Mouse (Mus musculus) embryonic facial prominence, embryonic 13.5 days (tissue): ENCODE data around the gene Pak1ip1. TPM values are rescaled to one million over a fixed set of nuclear protein-coding genes. Genes with fewer than 3 reads are reported as not detected.

Experiments
- ATAC-seq: fragments of 200-750 bp; cut with Nextera tagmentation; 2 replicates; pipeline ENCODE4 v1.8.0; 2017; ENCODE audit warnings: low read depth; ENCODE audit not compliant: insufficient number of reproducible peaks, insufficient read depth, low FRiP score, low TSS enrichment
- H3K27ac ChIP-seq: fragments of 300-500 bp; sonication (generic); 2 replicates; pipeline ENCODE4 v1.5.1; 2015; ENCODE audit warnings: moderate library complexity, mild to moderate bottlenecking, inconsistent platforms
- H3K27me3 ChIP-seq: fragments of 300-500 bp; sonication (generic); 2 replicates; pipeline ENCODE4 v1.6.1; 2015; ENCODE audit warnings: mild to moderate bottlenecking, inconsistent platforms
- H3K36me3 ChIP-seq: fragments of 300-500 bp; sonication (generic); 2 replicates; pipeline ENCODE4 v1.6.1; 2015; ENCODE audit warnings: mild to moderate bottlenecking, inconsistent platforms
- H3K4me1 ChIP-seq: fragments of 300-500 bp; sonication (generic); 2 replicates; pipeline ENCODE4 v1.6.1; 2015; ENCODE audit warnings: inconsistent platforms
- H3K4me2 ChIP-seq: fragments of 300-500 bp; sonication (generic); 2 replicates; pipeline ENCODE4 v1.6.1; 2015; ENCODE audit warnings: moderate library complexity, mild to moderate bottlenecking, inconsistent platforms
- H3K4me3 ChIP-seq: fragments of 300-500 bp; sonication (generic); 2 replicates; pipeline ENCODE4 v1.5.1; 2015; ENCODE audit warnings: mild to moderate bottlenecking, inconsistent platforms
- H3K9ac ChIP-seq: fragments of 300-500 bp; sonication (generic); 2 replicates; pipeline ENCODE4 v1.6.1; 2015; ENCODE audit warnings: mild to moderate bottlenecking, inconsistent platforms
- H3K9me3 ChIP-seq: fragments of 300-500 bp; sonication (generic); 2 replicates; pipeline ENCODE4 v1.6.1; 2016; ENCODE audit warnings: inconsistent platforms
- WGBS: fragments of 180-500 bp; shearing (Covaris S2); methylation state at CpG from one replicate; pipeline ENCODE4 v1.1.7; 2015; ENCODE audit warnings: mixed read lengths; 5-methylcytosine and 5-hydroxymethylcytosine counted together
- polyA plus RNA-seq: library from polyadenylated mRNA; unstranded; fragments of >200 nt; fragmentation: Nextera tagmentation; extraction: Ambion mirVana; gene quantifications from 2 replicates; pipeline ENCODE4 v1.2.1, GENCODE M21; 2015

Gene Pak1ip1
- polyA plus RNA-seq = 56.3 and 56.6 TPM in 2 replicates

DNA sequence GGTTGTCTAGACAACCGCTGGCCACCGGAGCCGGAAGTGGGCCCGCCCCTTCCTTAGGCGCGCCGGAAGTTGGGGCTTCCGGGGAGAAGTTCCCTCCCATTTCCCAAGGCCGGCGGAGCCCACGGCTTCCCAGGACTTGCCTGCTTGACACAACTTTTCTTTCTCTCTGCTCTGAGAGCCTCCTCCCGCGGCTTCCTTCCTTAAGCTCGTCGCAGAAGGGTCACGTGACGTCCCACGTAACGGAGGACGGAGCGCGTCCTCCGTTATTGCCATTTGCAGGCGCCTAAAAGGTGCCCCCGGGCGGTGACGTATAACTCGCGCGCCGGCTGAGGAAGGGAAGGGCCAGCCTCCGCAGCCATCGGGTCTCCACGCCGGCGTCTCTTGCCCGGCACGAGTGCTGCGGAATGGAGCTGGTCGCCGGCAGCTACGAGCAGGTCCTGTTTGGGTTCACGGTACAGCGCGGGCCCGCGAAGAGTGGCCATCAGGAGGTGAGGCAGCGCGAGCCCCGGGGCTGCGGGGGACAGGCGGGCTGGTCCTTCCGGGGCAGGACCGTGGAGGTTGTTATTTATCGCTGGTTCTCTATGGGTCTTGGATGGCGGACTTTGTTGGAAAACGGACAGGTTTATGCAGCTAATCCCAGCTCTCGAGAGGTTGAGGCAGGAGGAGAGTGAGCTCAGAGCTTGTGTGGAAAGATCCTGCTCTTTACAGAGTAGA is at the start of gene Pak1ip1:
Gene Pak1ip1, plus strand, starts transcription at position 98 of the 714 bp plus-strand sequence.
- peak; percentile 90 for ATAC-seq
- peak within 1 kb of the TSS; percentile 78 for H3K4me3 ChIP-seq
- no peaks in the 10 kb centered on the region for H3K9me3 ChIP-seq
- H3K27me3 ChIP-seq = no peaks in the 10 kb centered on the region
- peaks cover 9% of the 10 kb centered on the region for H3K4me1 ChIP-seq
- H3K4me2 ChIP-seq = peak within 1 kb of the TSS; percentile 85
- H3K36me3 ChIP-seq = peaks cover 20% of the 10 kb centered on the region
- peak within 1 kb of the TSS; percentile 82 for H3K9ac ChIP-seq
- WGBS = under 1% methylated on average over 58 of the region's 58 CpGs
- peak within 1 kb of the TSS; percentile 99 for H3K27ac ChIP-seq

DNA sequence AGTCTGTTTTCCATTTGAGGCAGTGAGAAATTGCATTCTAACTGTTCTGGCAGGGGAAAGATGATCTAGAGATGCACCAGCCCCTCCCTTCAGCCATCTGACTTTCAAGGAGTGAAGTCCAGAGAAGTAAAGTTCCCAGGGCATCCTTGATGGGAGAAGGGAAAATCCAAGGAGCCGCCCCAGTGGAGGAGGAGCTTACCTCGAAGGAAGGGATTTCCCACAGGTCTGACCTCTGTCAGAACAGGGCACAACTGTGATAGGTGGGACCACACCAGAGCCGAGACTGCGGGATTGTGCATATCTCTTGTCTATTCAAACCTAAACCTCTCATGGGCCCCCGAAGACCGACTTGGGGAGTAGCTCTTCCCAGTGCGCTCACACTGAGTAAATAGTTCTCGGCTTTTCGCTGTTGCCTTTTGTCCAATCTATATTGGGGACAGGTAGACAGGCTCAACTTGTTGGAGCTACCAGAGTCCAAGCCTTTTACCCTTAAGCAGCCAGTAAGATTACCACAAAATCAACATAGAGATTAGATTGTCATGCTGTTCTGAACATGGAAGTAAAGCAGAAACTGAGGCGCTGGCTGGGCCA is 49.3 kb upstream of the Pak1ip1 start:
- Histone ChIP-seq H3K27me3 (no peaks in the 10 kb centered on the region), H3K9ac (no peak overlapping the region), H3K9me3 (no peaks in the 10 kb centered on the region), H3K27ac (no peak overlapping the region), H3K36me3 (no peaks in the 10 kb centered on the region), H3K4me3 (no peak overlapping the region), H3K4me2 (no peak overlapping the region), H3K4me1 (peaks cover 7% of the 10 kb centered on the region; the same call in 1 of the 2 replicates)
- WGBS = 78% methylated on average over 10 of the region's 10 CpGs
- ATAC-seq = no peak

DNA sequence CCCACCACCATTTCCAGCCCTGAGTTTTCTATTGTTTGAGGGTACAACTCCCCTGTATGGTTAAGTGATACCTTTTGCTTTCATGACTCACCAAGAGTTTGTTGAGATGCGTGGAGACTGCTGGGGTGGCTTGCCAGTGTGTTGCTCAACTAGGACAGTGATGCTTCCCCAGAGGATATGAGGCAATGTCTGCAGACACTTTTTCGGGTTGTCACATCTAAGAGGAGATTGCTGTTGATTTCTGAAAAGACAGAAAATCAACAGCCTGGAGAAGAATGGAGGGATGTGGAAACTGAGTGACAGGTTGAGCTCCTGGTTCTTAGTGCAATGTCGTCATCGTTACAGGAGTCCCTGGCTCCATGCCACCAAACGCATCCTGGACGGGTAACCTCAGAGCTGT is 47.6 kb upstream of the Pak1ip1 start:
- H3K27me3 ChIP-seq = no peaks in the 10 kb centered on the region
- H3K27ac ChIP-seq = no peak overlapping the region
- H3K9ac ChIP-seq = no peak overlapping the region
- H3K4me1 ChIP-seq = no peaks in the 10 kb centered on the region; the same call in 1 of the 2 replicates
- H3K9me3 ChIP-seq = no peaks in the 10 kb centered on the region
- no peaks in the 10 kb centered on the region for H3K36me3 ChIP-seq
- no peak overlapping the region for H3K4me2 ChIP-seq
- no peak for ATAC-seq
- WGBS = 72% methylated on average over 6 of the region's 6 CpGs
- H3K4me3 ChIP-seq = no peak overlapping the region

DNA sequence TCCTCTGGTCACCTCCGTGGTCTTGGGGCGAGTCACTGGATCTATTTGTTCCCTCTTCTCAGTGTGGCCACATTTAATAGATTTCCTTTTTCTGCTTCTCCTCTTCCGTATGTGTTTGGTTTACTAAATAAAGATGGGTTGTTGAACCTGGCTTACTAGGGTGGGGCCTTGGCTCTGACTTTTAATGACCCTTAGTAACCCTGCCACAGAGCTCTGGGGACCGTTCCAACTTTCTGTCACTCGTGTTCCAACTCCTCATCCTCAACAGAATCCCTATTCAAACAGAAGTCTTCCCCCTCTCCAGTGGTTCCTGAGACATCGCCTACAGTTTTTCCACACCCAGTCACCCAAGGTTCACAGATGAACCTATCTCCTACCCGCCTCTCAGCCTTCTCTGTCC is 45.0 kb upstream of the Pak1ip1 start:
- H3K4me2 ChIP-seq = no peak overlapping the region
- ATAC-seq = no peak
- 80% methylated on average over 7 of the region's 7 CpGs for WGBS
- H3K36me3 ChIP-seq = no peaks in the 10 kb centered on the region
- no peak overlapping the region for H3K27ac ChIP-seq
- no peaks in the 10 kb centered on the region for H3K4me1 ChIP-seq
- no peak overlapping the region for H3K9ac ChIP-seq
- no peaks in the 10 kb centered on the region for H3K27me3 ChIP-seq
- H3K4me3 ChIP-seq = no peak overlapping the region
- no peaks in the 10 kb centered on the region for H3K9me3 ChIP-seq

DNA sequence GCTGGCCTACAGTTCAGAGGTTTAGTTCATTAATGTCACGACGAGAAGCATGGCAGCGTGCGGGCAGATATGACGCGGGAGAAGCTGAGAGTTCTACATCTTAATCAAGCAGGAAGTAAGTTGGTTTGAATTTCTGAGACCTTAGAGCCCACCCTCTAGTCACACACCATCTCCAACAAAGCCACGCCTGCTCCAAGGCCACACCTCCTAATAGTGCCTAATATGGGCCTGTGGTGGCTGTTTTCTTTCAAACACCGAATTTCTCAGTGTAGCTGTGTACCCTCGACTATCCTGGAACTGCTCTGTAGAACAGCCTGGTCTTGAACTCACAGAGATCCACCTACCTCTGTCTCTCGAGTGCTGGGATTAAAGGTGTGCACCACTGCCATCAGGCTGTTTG is 33.2 kb upstream of the Pak1ip1 start:
- WGBS = 93% methylated on average over 10 of the region's 10 CpGs
- no peak for ATAC-seq
- H3K27ac ChIP-seq = no peak overlapping the region
- no peaks in the 10 kb centered on the region for H3K9me3 ChIP-seq
- H3K36me3 ChIP-seq = no peaks in the 10 kb centered on the region
- no peak overlapping the region for H3K4me2 ChIP-seq
- H3K27me3 ChIP-seq = no peaks in the 10 kb centered on the region
- H3K4me1 ChIP-seq = no peaks in the 10 kb centered on the region
- no peak overlapping the region for H3K4me3 ChIP-seq
- no peak overlapping the region for H3K9ac ChIP-seq

DNA sequence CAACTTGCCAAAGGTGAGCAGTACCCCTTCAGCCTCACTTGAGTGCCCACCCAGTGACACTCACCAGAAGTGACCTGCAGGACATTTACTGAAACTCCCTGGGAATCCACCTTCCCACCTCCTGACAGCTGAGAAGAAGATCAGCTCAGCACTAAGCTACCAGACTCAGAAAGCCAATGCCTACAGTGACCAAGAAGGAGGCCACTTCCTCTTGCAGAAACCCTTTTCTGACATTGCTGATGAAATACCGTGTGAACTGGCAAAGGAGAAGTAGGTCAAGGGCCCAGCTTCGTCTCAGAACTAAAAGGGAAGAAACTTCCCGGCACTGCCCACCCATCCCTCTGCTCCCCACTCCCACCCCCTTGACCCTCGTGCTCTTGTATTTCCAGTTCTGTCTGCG is 32.3 kb upstream of the Pak1ip1 start:
- no peaks in the 10 kb centered on the region for H3K36me3 ChIP-seq
- no peaks in the 10 kb centered on the region for H3K27me3 ChIP-seq
- WGBS = 72% methylated on average over 5 of the region's 5 CpGs
- H3K9ac ChIP-seq = no peak overlapping the region
- ATAC-seq = no peak
- no peak overlapping the region for H3K4me2 ChIP-seq
- no peak overlapping the region for H3K4me3 ChIP-seq
- H3K9me3 ChIP-seq = no peaks in the 10 kb centered on the region
- H3K4me1 ChIP-seq = no peaks in the 10 kb centered on the region
- H3K27ac ChIP-seq = no peak overlapping the region

DNA sequence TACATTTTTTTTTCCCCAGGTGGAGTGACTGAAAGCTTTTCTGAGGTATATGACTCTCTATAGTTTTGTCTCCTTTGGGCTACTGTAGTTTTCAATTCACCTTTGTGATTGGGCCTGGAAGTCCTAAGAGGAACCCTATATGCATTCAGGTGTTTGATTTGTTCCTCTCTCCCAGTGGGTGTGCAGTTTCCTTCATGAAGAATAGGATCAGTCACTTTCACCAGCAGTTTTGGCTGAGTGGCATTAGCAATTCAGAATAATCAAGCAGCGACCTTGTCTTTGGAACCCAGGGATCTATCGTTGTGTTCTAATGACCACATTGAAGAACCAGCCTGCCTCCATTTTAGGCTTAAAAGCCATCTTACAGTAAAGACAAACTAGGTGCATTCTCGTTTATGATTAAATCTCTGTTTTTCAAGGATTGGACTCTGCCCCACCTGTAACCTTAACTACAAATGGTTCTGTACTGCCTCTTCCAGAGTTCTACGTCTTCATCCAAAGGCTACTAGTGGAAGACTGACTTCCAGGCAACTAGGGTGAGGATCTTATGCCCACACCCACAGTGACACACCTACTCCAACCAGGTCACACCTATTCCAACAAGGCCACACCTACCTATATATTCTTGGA is 30.9 kb upstream of the Pak1ip1 start:
- no peak for ATAC-seq
- Histone ChIP-seq H3K9me3 (no peaks in the 10 kb centered on the region), H3K9ac (no peak overlapping the region), H3K4me3 (no peak overlapping the region), H3K27ac (no peak overlapping the region), H3K4me1 (no peaks in the 10 kb centered on the region), H3K36me3 (no peaks in the 10 kb centered on the region), H3K4me2 (no peak overlapping the region), H3K27me3 (no peaks in the 10 kb centered on the region)
- 84% methylated on average over 4 of the region's 4 CpGs for WGBS

- H3K9me3 ChIP-seq = no peaks in the 10 kb centered on the region
- WGBS = 83% methylated on average over 5 of the region's 5 CpGs
- no peak overlapping the region for H3K4me2 ChIP-seq
- H3K4me3 ChIP-seq = no peak overlapping the region
- no peak for ATAC-seq
- H3K27me3 ChIP-seq = no peaks in the 10 kb centered on the region
- H3K27ac ChIP-seq = no peak overlapping the region
- no peaks in the 10 kb centered on the region for H3K36me3 ChIP-seq
- H3K4me1 ChIP-seq = no peaks in the 10 kb centered on the region
- no peak overlapping the region for H3K9ac ChIP-seq
Measured at GRCm38 (mm10) chr13:40971261-40971660, 29.6 kb upstream of the Pak1ip1 start.

- no peak overlapping the region for H3K9ac ChIP-seq
- 80% methylated on average over 2 of the region's 2 CpGs for WGBS
- no peak for ATAC-seq
Measured at GRCm38 (mm10) chr13:40971831-40972230, 29.0 kb upstream of the Pak1ip1 start.

DNA sequence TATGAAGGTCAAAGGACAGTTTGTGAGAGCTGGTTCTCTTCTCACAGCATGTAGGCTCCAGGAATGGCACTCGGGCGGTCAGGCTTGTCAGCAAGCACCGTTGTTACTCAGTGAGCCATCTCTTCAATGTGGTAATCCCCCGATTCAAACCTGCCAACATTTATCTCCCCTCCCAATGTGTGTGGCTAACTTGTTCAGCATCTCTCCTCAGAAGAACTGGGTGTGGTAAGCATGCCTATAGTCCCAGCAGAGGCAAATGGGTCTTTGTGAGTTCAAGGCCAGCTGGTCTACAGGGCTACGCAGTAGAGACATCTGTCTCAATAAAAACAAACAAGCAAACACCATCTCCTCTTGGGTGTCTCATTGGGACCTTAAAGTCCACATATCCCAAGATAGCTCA is 27.8 kb upstream of the Pak1ip1 start:
- no peaks in the 10 kb centered on the region for H3K27me3 ChIP-seq
- H3K9me3 ChIP-seq = no peaks in the 10 kb centered on the region
- no peak for ATAC-seq
- no peak overlapping the region for H3K4me3 ChIP-seq
- no peak overlapping the region for H3K4me2 ChIP-seq
- H3K27ac ChIP-seq = no peak overlapping the region
- no peaks in the 10 kb centered on the region for H3K4me1 ChIP-seq
- no peaks in the 10 kb centered on the region for H3K36me3 ChIP-seq
- WGBS = 91% methylated on average over 5 of the region's 5 CpGs
- no peak overlapping the region for H3K9ac ChIP-seq

More at GRCm38 (mm10) chr13:40971831-40972230, 29.0 kb upstream of the Pak1ip1 start:
- no peaks in the 10 kb centered on the region for H3K27me3 ChIP-seq
- no peaks in the 10 kb centered on the region for H3K9me3 ChIP-seq
- no peaks in the 10 kb centered on the region for H3K36me3 ChIP-seq
- H3K27ac ChIP-seq = no peak overlapping the region
- no peak overlapping the region for H3K4me2 ChIP-seq
- H3K4me3 ChIP-seq = no peak overlapping the region
- H3K4me1 ChIP-seq = no peaks in the 10 kb centered on the region

DNA sequence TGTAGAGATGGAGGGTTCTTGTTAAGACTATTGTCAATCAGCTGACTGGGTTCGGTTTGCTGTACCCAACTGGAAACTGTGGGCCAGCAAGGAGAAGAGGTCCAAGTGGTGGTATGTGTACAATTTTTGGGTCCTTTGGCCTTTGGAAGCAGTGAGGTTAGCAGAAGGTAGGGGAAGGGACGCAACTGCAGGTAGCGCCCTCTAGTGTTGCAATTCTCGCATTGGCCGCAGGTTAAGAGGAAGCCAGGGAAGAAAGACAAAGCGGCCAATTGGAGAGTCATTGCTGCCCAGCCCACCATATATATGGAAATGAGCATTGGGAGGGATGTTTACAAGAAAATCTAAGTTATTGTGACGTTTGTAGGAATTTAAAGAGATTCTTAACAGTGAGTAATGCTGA is 23.2 kb upstream of the Pak1ip1 start:
- WGBS = 13% methylated on average over 7 of the region's 7 CpGs
- no peak for ATAC-seq
- H3K9ac ChIP-seq = no peak overlapping the region
- H3K27me3 ChIP-seq = no peaks in the 10 kb centered on the region
- no peak overlapping the region for H3K4me3 ChIP-seq
- no peak overlapping the region for H3K27ac ChIP-seq
- H3K9me3 ChIP-seq = no peaks in the 10 kb centered on the region
- no peaks in the 10 kb centered on the region for H3K36me3 ChIP-seq
- H3K4me1 ChIP-seq = no peaks in the 10 kb centered on the region
- no peak overlapping the region for H3K4me2 ChIP-seq

- Histone ChIP-seq H3K4me2 (no peak overlapping the region), H3K27me3 (no peaks in the 10 kb centered on the region), H3K27ac (no peak overlapping the region), H3K4me1 (no peaks in the 10 kb centered on the region), H3K9ac (no peak overlapping the region), H3K36me3 (no peaks in the 10 kb centered on the region), H3K9me3 (no peaks in the 10 kb centered on the region), H3K4me3 (no peak overlapping the region)
- WGBS = 69% methylated on average over 4 of the region's 4 CpGs
- no peak for ATAC-seq
Measured at GRCm38 (mm10) chr13:40978652-40979051, 22.2 kb upstream of the Pak1ip1 start.
